Mouse (Mus musculus) intestine, embryonic 15.5 days (tissue): ENCODE results near the gene Gm20388. TPM values are rescaled to one million over a fixed set of nuclear protein-coding genes. Genes with fewer than 3 reads are reported as not detected.

Experiments used
- ATAC-seq: fragments of 200-750 bp; cut with Nextera tagmentation; 2 replicates; pipeline ENCODE4 v1.8.0; 2017; ENCODE audit warnings: moderate TSS enrichment, moderate library complexity
- H3K27ac ChIP-seq: fragments of 300-500 bp; sonication (generic); 2 replicates; pipeline ENCODE4 v1.5.1; 2015; ENCODE audit warnings: mild to moderate bottlenecking, inconsistent platforms
- H3K27me3 ChIP-seq: fragments of 300-500 bp; sonication (generic); replicated peaks from 2 replicates; pipeline ENCODE4 v1.6.1; 2015; ENCODE audit warnings: inconsistent platforms
- H3K36me3 ChIP-seq: fragments of 300-500 bp; sonication (generic); 2 replicates; pipeline ENCODE4 v1.6.1; 2015; ENCODE audit warnings: inconsistent platforms
- H3K4me1 ChIP-seq: fragments of 300-500 bp; sonication (generic); replicated peaks from 2 replicates; pipeline ENCODE4 v1.6.1; 2015; ENCODE audit warnings: inconsistent platforms
- H3K4me2 ChIP-seq: fragments of 300-500 bp; sonication (generic); replicated peaks from 2 replicates; pipeline ENCODE4 v1.6.1; 2015; ENCODE audit warnings: mild to moderate bottlenecking, inconsistent platforms
- H3K4me3 ChIP-seq: fragments of 300-500 bp; sonication (generic); replicated peaks from 2 replicates; pipeline ENCODE4 v1.5.1; 2015; ENCODE audit warnings: inconsistent platforms
- H3K9ac ChIP-seq: fragments of 300-500 bp; sonication (generic); 2 replicates; pipeline ENCODE4 v1.6.1; 2015; ENCODE audit warnings: inconsistent platforms
- H3K9me3 ChIP-seq: fragments of 300-500 bp; sonication (generic); 2 replicates; pipeline ENCODE4 v1.6.1; 2016; ENCODE audit warnings: inconsistent platforms
- WGBS: fragments of 180-500 bp; shearing (Covaris S2); methylation state at CpG from one replicate; pipeline ENCODE4 v1.1.7; 2015; 5-methylcytosine and 5-hydroxymethylcytosine counted together
- polyA plus RNA-seq: library from polyadenylated mRNA; unstranded; fragments of >200 nt; fragmentation: Nextera tagmentation; extraction: Ambion mirVana; gene quantifications from 2 replicates; pipeline ENCODE4 v1.2.1, GENCODE M21; 2015

Gene Gm20388
- polyA plus RNA-seq, 1 experiment from 2014 or later: not detected

GRCm38 (mm10) chr8:120563348-120563724, 652.7 kb downstream of the Gm20388 start:
- Histone ChIP-seq H3K36me3 (peaks cover 19% of the 10 kb centered on the region), H3K27me3 (no peaks in the 10 kb centered on the region), H3K27ac (peak overlapping the region; percentile 84), H3K9me3 (no peaks in the 10 kb centered on the region), H3K9ac (peak overlapping the region; percentile 23), H3K4me3 (no peak overlapping the region), H3K4me2 (peak overlapping the region; percentile 45; the same call in 1 of the 2 replicates), H3K4me1 (peaks cover 44% of the 10 kb centered on the region)
- 36% methylated on average over 8 of the region's 8 CpGs for WGBS
- ATAC-seq: peak; percentile 6

DNA sequence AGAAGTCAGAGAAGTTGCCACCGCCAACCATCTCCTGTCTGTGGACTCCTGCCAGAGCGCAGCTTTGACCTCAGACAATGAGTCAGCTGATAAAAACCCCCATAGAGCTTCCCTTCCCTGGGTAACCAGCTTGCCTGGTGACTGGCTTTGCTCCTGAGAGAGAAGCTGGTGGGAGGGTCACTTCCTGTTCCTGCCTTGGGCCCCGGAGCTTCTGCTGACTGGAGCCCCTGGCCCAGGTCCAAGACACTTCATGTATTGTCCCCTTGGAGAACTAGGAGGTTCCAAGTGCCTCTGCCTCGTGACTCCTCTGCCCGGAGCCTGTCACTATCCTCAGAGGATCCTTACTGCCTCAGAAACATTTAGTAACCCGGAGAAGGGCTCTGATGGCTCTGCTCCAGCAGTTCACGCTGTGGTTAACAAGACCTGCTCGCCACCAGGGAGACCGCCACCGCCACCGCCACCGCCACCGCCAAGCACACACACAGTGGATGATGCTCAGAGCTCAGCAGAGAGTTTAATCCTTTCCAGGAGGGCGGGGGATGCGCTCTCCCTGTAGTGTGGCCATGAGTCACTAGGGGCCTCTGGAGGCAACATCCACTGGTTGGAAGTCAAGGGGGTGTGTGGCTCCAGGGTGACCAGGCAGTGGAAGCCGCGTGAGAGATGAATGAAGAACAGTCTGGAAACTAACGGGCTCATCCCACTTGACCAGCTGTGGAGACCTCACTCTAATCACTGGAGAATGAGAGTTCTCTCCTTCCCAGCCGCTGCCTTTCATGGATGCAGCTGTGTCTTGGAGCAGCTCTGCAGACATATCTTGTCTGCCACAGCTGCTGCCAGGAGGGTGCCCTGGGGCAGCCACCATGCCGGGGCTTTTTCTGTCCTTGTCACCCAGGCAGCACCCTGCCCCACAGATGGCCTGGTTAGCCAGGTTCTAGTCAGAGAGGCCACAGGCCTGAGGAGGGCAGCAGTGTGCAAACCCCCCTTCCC, 653.5 kb downstream of the Gm20388 start:
- no peak overlapping the region for H3K4me3 ChIP-seq
- H3K36me3 ChIP-seq: peaks cover 27% of the 10 kb centered on the region
- peak overlapping the region; percentile 23 for H3K9ac ChIP-seq
- H3K27me3 ChIP-seq: no peaks in the 10 kb centered on the region
- peak; percentile 69 for ATAC-seq
- H3K4me1 ChIP-seq: peaks cover 40% of the 10 kb centered on the region
- peak overlapping the region; percentile 84 for H3K27ac ChIP-seq
- 32% methylated on average over 20 of the region's 20 CpGs for WGBS
- H3K9me3 ChIP-seq: no peaks in the 10 kb centered on the region
- peak overlapping the region; percentile 45 for H3K4me2 ChIP-seq

DNA sequence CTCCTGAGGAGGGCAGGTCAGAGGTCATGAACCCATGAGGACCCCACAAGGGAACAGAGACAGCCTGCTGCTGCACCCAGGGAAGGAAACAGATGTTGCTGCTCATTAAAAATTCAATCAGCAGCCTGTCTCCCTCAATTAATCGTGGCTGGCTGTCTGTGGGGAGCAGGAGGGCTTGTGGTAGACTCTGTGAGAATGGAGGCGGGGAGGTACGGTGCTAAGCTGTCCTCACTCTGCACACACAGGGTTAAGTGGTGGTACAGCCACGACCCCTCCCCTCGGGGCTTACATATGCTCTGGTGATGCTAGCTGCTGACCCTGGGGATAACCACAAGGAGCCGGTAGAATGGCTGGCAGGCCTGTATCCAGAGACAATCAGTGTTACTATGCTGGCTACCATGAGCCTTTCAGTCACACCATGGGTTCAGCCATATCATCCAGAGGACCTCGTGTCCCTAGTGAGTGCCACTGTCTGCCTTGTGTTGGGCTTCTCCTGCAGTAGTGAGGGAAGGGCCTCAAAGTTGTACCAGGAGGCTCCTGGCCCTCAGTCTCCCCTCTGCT, 654.6 kb downstream of the Gm20388 start:
- WGBS: 38% methylated on average over 7 of the region's 7 CpGs
- Histone ChIP-seq H3K27ac (peak overlapping the region; percentile 28; the same call in 1 of the 2 replicates), H3K4me2 (no peak overlapping the region), H3K27me3 (no peaks in the 10 kb centered on the region), H3K9ac (no peak overlapping the region), H3K9me3 (no peaks in the 10 kb centered on the region), H3K4me3 (no peak overlapping the region), H3K36me3 (peaks cover 31% of the 10 kb centered on the region), H3K4me1 (peaks cover 37% of the 10 kb centered on the region)
- no peak for ATAC-seq

- H3K27ac ChIP-seq: no peak overlapping the region
- peaks cover 41% of the 10 kb centered on the region for H3K36me3 ChIP-seq
- H3K27me3 ChIP-seq: no peaks in the 10 kb centered on the region
- no peak overlapping the region for H3K9ac ChIP-seq
- no peak overlapping the region for H3K4me3 ChIP-seq
- H3K4me1 ChIP-seq: peaks cover 37% of the 10 kb centered on the region
- WGBS: 85% methylated on average over 8 of the region's 8 CpGs
- H3K4me2 ChIP-seq: no peak overlapping the region
- H3K9me3 ChIP-seq: no peaks in the 10 kb centered on the region
- no peak for ATAC-seq
Observed at GRCm38 (mm10) chr8:120566681-120567080, 656.0 kb downstream of the Gm20388 start.

- Histone ChIP-seq H3K9me3 (no peaks in the 10 kb centered on the region), H3K36me3 (peaks cover 51% of the 10 kb centered on the region), H3K4me1 (peaks cover 31% of the 10 kb centered on the region), H3K27ac (no peak overlapping the region), H3K4me2 (no peak overlapping the region), H3K9ac (no peak overlapping the region), H3K27me3 (no peaks in the 10 kb centered on the region), H3K4me3 (no peak overlapping the region)
- no peak for ATAC-seq
- 93% methylated on average over 17 of the region's 17 CpGs for WGBS
Observed at GRCm38 (mm10) chr8:120567731-120568130, 657.1 kb downstream of the Gm20388 start.

DNA sequence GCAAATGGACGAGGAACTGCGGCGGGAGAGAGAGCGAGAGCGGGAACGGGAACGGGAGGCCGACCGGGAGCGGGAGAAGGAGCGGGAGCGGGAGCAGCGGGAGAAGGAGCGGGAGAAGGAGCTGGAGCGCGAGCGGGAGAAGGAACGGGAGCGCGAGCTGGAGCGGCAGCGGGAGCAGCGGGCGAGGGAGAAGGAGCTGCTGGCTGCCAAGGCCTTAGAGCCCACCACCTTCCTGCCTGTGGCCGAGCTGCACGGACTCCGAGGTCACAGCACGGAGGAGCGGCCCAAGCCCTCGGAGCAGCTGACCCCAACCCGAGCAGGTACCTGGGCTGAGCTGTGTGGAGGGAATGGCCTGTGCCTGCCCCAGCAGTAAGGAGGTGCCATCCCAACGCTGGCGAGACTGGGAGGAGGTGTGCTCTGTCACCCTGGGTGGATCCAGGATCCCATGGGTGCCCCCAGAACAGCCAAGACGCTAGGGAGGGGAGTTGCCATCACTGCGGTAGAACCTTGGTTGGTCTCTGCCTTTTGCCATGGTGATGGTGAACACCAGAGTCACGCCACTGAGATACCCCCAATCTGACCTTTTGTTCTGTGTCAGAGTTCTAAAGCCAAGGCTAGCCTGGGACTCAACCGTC, 657.6 kb downstream of the Gm20388 start:
- H3K27ac ChIP-seq: no peak overlapping the region
- 98% methylated on average over 37 of the region's 37 CpGs for WGBS

DNA sequence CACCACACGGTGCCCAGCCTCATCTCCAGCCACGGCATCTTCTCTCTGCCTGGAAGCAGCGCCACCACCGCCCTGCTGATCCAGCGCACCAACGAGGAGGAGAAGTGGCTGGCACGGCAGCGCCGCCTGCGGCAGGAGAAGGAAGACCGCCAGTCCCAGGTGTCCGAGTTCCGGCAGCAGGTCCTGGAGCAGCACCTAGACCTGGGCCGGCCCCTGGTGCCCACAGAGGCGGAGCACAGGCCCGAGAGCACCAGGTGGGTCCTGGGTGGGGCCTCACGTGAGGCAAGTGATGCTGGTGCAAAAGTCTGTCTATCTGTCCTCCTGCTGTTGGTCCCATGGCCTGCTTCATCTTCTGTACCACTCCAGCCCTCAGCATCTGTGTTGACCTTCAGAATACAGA, 658.5 kb downstream of the Gm20388 start:
- no peak for ATAC-seq
- H3K27ac ChIP-seq: no peak overlapping the region
- no peaks in the 10 kb centered on the region for H3K27me3 ChIP-seq
- H3K36me3 ChIP-seq: peaks cover 64% of the 10 kb centered on the region
- H3K4me1 ChIP-seq: peaks cover 17% of the 10 kb centered on the region
- 91% methylated on average over 17 of the region's 17 CpGs for WGBS
- H3K9ac ChIP-seq: no peak overlapping the region
- H3K4me2 ChIP-seq: no peak overlapping the region
- no peaks in the 10 kb centered on the region for H3K9me3 ChIP-seq
- H3K4me3 ChIP-seq: no peak overlapping the region

More for the DNA sequence above, 657.6 kb downstream of the Gm20388 start:
- peaks cover 25% of the 10 kb centered on the region for H3K4me1 ChIP-seq
- no peak overlapping the region for H3K4me3 ChIP-seq
- no peak overlapping the region for H3K4me2 ChIP-seq
- H3K36me3 ChIP-seq: peaks cover 57% of the 10 kb centered on the region
- H3K27me3 ChIP-seq: no peaks in the 10 kb centered on the region
- no peaks in the 10 kb centered on the region for H3K9me3 ChIP-seq
- ATAC-seq: no peak
- H3K9ac ChIP-seq: no peak overlapping the region

- Histone ChIP-seq H3K4me2 (no peak overlapping the region), H3K27me3 (no peaks in the 10 kb centered on the region), H3K36me3 (peaks cover 72% of the 10 kb centered on the region), H3K4me1 (peaks cover 10% of the 10 kb centered on the region), H3K9me3 (no peaks in the 10 kb centered on the region), H3K4me3 (no peak overlapping the region), H3K27ac (no peak overlapping the region), H3K9ac (no peak overlapping the region)
- ATAC-seq: peak; percentile 41
- 56% methylated on average over 13 of the region's 13 CpGs for WGBS
Observed at GRCm38 (mm10) chr8:120569939-120570715, 659.5 kb downstream of the Gm20388 start.

DNA sequence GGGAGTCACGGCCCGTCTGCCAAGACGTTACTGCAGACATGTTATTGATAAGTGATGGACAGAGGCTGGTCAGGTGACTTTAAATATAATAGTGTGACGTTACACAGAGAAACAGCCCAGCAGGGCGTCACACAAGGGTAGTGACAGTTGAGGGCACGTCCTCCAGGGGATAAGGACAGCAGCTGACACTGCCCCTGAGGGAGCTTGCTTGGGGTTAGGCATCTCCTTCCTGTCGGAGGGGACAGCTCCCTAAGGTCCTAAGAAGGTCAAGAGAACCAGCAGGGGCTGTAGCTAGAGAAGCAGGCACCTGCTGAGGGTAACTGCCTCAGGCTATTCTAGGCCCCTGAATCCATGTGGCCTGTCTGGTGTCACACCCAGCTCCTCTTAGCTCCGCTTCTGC, 660.9 kb downstream of the Gm20388 start:
- peaks cover 82% of the 10 kb centered on the region for H3K36me3 ChIP-seq

DNA sequence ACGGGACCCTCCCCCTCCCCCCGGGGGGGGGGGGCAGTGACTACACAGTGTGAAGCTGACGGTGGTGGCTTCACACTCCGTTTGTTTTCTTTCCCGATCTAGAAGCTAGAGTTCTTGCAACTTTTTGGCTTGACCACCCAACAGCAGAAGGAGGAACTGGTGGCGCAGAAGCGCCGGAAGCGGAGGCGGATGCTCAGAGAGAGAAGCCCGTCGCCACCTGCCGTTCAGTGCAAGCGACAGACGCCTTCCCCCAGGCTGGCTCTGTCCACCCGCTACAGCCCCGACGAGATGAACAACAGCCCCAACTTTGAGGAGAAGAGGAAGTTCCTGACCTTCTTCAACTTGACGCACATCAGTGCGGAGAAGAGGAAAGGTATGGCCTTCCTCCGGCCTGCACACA, 661.9 kb downstream of the Gm20388 start:
- Histone ChIP-seq H3K27ac (no peak overlapping the region), H3K4me2 (no peak overlapping the region), H3K9ac (no peak overlapping the region), H3K36me3 (peaks cover 82% of the 10 kb centered on the region), H3K4me3 (no peak overlapping the region), H3K4me1 (peaks cover 2% of the 10 kb centered on the region; the same call in 1 of the 2 replicates), H3K9me3 (no peaks in the 10 kb centered on the region), H3K27me3 (no peaks in the 10 kb centered on the region)
- 82% methylated on average over 21 of the region's 21 CpGs for WGBS
- ATAC-seq: no peak

More for the DNA sequence above, 660.9 kb downstream of the Gm20388 start:
- Histone ChIP-seq H3K27me3 (no peaks in the 10 kb centered on the region), H3K4me2 (no peak overlapping the region), H3K9ac (no peak overlapping the region), H3K9me3 (no peaks in the 10 kb centered on the region), H3K4me3 (no peak overlapping the region), H3K4me1 (peaks cover 2% of the 10 kb centered on the region; the same call in 1 of the 2 replicates), H3K27ac (no peak overlapping the region)
- no peak for ATAC-seq
- WGBS: 92% methylated on average over 8 of the region's 8 CpGs

DNA sequence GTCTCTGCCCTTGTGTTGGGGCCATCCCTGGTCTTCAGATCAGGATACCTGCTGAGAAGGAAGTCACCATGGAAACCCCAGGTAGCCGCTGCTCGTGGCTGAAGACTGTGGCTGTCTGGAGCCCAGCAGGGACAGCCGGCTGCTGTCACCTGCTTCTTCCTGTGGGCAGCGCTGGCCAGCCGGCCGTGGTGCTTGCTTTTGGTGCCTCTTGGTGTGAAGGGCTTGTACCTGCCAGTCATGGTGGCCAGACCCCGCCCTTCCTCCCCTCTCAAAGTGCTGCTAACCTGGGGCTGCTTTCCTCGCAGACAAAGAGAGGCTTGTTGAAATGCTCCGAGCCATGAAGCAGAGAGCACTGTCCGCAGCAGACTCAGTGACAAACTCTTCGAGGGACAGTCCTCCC, 663.2 kb downstream of the Gm20388 start:
- Histone ChIP-seq H3K4me3 (no peak overlapping the region), H3K9me3 (no peaks in the 10 kb centered on the region), H3K27ac (no peak overlapping the region), H3K4me2 (no peak overlapping the region), H3K9ac (no peak overlapping the region), H3K4me1 (peaks cover 2% of the 10 kb centered on the region; the same call in 1 of the 2 replicates), H3K27me3 (no peaks in the 10 kb centered on the region), H3K36me3 (peaks cover 82% of the 10 kb centered on the region)
- no peak for ATAC-seq
- WGBS: 83% methylated on average over 11 of the region's 11 CpGs
